Mouse (Mus musculus): ENCODE data around the gene Gli2.

The Gli2 gene

GRCm38 (mm10) chr1:119019056-119019455, 34.4 kb downstream of the Gli2 start:
- in situ Hi-C loops (cut with MboI; ENCODE audit: low pct_unique_long_range_greater_than_20kb in 1 of 2, low sequenced_read_pairs in 2 of 2, unreplicated experiment in 1 of 2), result no loop called here

- in situ Hi-C loops (cut with MboI; ENCODE audit: low pct_unique_long_range_greater_than_20kb in 1 of 2, low sequenced_read_pairs in 2 of 2, unreplicated experiment in 1 of 2), result no loop called here
Observed at GRCm38 (mm10) chr1:119016866-119017265, 36.6 kb downstream of the Gli2 start.

- in situ Hi-C loops (cut with MboI; ENCODE audit: low pct_unique_long_range_greater_than_20kb in 1 of 2, low sequenced_read_pairs in 2 of 2, unreplicated experiment in 1 of 2), result no loop called here
Observed at GRCm38 (mm10) chr1:119015108-119015507, 38.3 kb downstream of the Gli2 start.

GRCm38 (mm10) chr1:119008949-119009348, 44.5 kb downstream of the Gli2 start:
- in situ Hi-C loops (cut with MboI; ENCODE audit: low pct_unique_long_range_greater_than_20kb in 1 of 2, low sequenced_read_pairs in 2 of 2, unreplicated experiment in 1 of 2), result no loop called here

GRCm38 (mm10) chr1:119003852-119004398, 49.5 kb downstream of the Gli2 start:
- in situ Hi-C loops (cut with MboI; ENCODE audit: low pct_unique_long_range_greater_than_20kb in 1 of 2, low sequenced_read_pairs in 2 of 2, unreplicated experiment in 1 of 2), result no loop called here

GRCm38 (mm10) chr1:119001454-119002034, 51.9 kb downstream of the Gli2 start:
- in situ Hi-C loops (cut with MboI; ENCODE audit: low pct_unique_long_range_greater_than_20kb in 1 of 2, low sequenced_read_pairs in 2 of 2, unreplicated experiment in 1 of 2), result no loop called here

GRCm38 (mm10) chr1:118994482-118995105, 58.8 kb downstream of the Gli2 start:
- in situ Hi-C loops (cut with MboI; ENCODE audit: low pct_unique_long_range_greater_than_20kb in 1 of 2, low sequenced_read_pairs in 2 of 2, unreplicated experiment in 1 of 2), result no loop called here

- in situ Hi-C loops (cut with MboI; ENCODE audit: low pct_unique_long_range_greater_than_20kb in 1 of 2, low sequenced_read_pairs in 2 of 2, unreplicated experiment in 1 of 2), result no loop called here
Observed at GRCm38 (mm10) chr1:118993775-118994174, 59.6 kb downstream of the Gli2 start.

GRCm38 (mm10) chr1:118988331-118988730, 65.1 kb downstream of the Gli2 start:
- in situ Hi-C loops (cut with MboI; ENCODE audit: low pct_unique_long_range_greater_than_20kb in 1 of 2, low sequenced_read_pairs in 2 of 2, unreplicated experiment in 1 of 2), result no loop called here

- in situ Hi-C loops (cut with MboI; ENCODE audit: low pct_unique_long_range_greater_than_20kb in 1 of 2, low sequenced_read_pairs in 2 of 2, unreplicated experiment in 1 of 2), result no loop called here
Observed at GRCm38 (mm10) chr1:118987538-118987937, 65.9 kb downstream of the Gli2 start.

GRCm38 (mm10) chr1:118983389-118983788, 70.0 kb downstream of the Gli2 start:
- in situ Hi-C loops (cut with MboI; ENCODE audit: low pct_unique_long_range_greater_than_20kb in 1 of 2, low sequenced_read_pairs in 2 of 2, unreplicated experiment in 1 of 2), result no loop called here

GRCm38 (mm10) chr1:118982805-118983211, 70.6 kb downstream of the Gli2 start:
- in situ Hi-C loops (cut with MboI; ENCODE audit: low pct_unique_long_range_greater_than_20kb in 1 of 2, low sequenced_read_pairs in 2 of 2, unreplicated experiment in 1 of 2), result no loop called here

GRCm38 (mm10) chr1:118981943-118982804, 71.2 kb downstream of the Gli2 start:
- in situ Hi-C loops (cut with MboI; ENCODE audit: low pct_unique_long_range_greater_than_20kb in 1 of 2, low sequenced_read_pairs in 2 of 2, unreplicated experiment in 1 of 2), result no loop called here

- in situ Hi-C loops (cut with MboI; ENCODE audit: low pct_unique_long_range_greater_than_20kb in 1 of 2, low sequenced_read_pairs in 2 of 2, unreplicated experiment in 1 of 2), result no loop called here
Observed at GRCm38 (mm10) chr1:118980636-118981035, 72.8 kb downstream of the Gli2 start.

GRCm38 (mm10) chr1:118976596-118976995, 76.8 kb downstream of the Gli2 start:
- in situ Hi-C loops (cut with MboI; ENCODE audit: low pct_unique_long_range_greater_than_20kb in 1 of 2, low sequenced_read_pairs in 2 of 2, unreplicated experiment in 1 of 2), result no loop called here

- in situ Hi-C loops (cut with MboI; ENCODE audit: low pct_unique_long_range_greater_than_20kb in 1 of 2, low sequenced_read_pairs in 2 of 2, unreplicated experiment in 1 of 2), result no loop called here
Observed at GRCm38 (mm10) chr1:118975376-118975775, 78.0 kb downstream of the Gli2 start.

GRCm38 (mm10) chr1:118970068-118970467, 83.4 kb downstream of the Gli2 start:
- in situ Hi-C loops (cut with MboI; ENCODE audit: low pct_unique_long_range_greater_than_20kb in 1 of 2, low sequenced_read_pairs in 2 of 2, unreplicated experiment in 1 of 2), result no loop called here

- in situ Hi-C loops (cut with MboI; ENCODE audit: low pct_unique_long_range_greater_than_20kb in 1 of 2, low sequenced_read_pairs in 2 of 2, unreplicated experiment in 1 of 2), result no loop called here
Observed at GRCm38 (mm10) chr1:118969409-118969808, 84.0 kb downstream of the Gli2 start.

- in situ Hi-C loops (cut with MboI; ENCODE audit: low pct_unique_long_range_greater_than_20kb in 1 of 2, low sequenced_read_pairs in 2 of 2, unreplicated experiment in 1 of 2), result no loop called here
Observed at GRCm38 (mm10) chr1:118968661-118969179, 84.7 kb downstream of the Gli2 start.
